Mouse (Mus musculus) embryonic facial prominence, embryonic 13.5 days (tissue): ENCODE data around the gene Olfr1395. TPM values are rescaled to one million over a fixed set of nuclear protein-coding genes. Genes with fewer than 3 reads are reported as not detected.

Experiments
- ATAC-seq: fragments of 200-750 bp; cut with Nextera tagmentation; 2 replicates; pipeline ENCODE4 v1.8.0; 2017; ENCODE audit warnings: low read depth; ENCODE audit not compliant: insufficient number of reproducible peaks, insufficient read depth, low FRiP score, low TSS enrichment
- H3K27ac ChIP-seq: fragments of 300-500 bp; sonication (generic); 2 replicates; pipeline ENCODE4 v1.5.1; 2015; ENCODE audit warnings: moderate library complexity, mild to moderate bottlenecking, inconsistent platforms
- H3K27me3 ChIP-seq: fragments of 300-500 bp; sonication (generic); 2 replicates; pipeline ENCODE4 v1.6.1; 2015; ENCODE audit warnings: mild to moderate bottlenecking, inconsistent platforms
- H3K36me3 ChIP-seq: fragments of 300-500 bp; sonication (generic); 2 replicates; pipeline ENCODE4 v1.6.1; 2015; ENCODE audit warnings: mild to moderate bottlenecking, inconsistent platforms
- H3K4me1 ChIP-seq: fragments of 300-500 bp; sonication (generic); 2 replicates; pipeline ENCODE4 v1.6.1; 2015; ENCODE audit warnings: inconsistent platforms
- H3K4me2 ChIP-seq: fragments of 300-500 bp; sonication (generic); 2 replicates; pipeline ENCODE4 v1.6.1; 2015; ENCODE audit warnings: moderate library complexity, mild to moderate bottlenecking, inconsistent platforms
- H3K4me3 ChIP-seq: fragments of 300-500 bp; sonication (generic); 2 replicates; pipeline ENCODE4 v1.5.1; 2015; ENCODE audit warnings: mild to moderate bottlenecking, inconsistent platforms
- H3K9ac ChIP-seq: fragments of 300-500 bp; sonication (generic); 2 replicates; pipeline ENCODE4 v1.6.1; 2015; ENCODE audit warnings: mild to moderate bottlenecking, inconsistent platforms
- H3K9me3 ChIP-seq: fragments of 300-500 bp; sonication (generic); 2 replicates; pipeline ENCODE4 v1.6.1; 2016; ENCODE audit warnings: inconsistent platforms
- WGBS: fragments of 180-500 bp; shearing (Covaris S2); methylation state at CpG from one replicate; pipeline ENCODE4 v1.1.7; 2015; ENCODE audit warnings: mixed read lengths; 5-methylcytosine and 5-hydroxymethylcytosine counted together
- polyA plus RNA-seq: library from polyadenylated mRNA; unstranded; fragments of >200 nt; fragmentation: Nextera tagmentation; extraction: Ambion mirVana; gene quantifications from 2 replicates; pipeline ENCODE4 v1.2.1, GENCODE M21; 2015

Gene Olfr1395
- 0.08 TPM in 1 of 2 replicates, not detected in the other for polyA plus RNA-seq

GRCm38 (mm10) chr11:49141974-49142373 lies at the start of gene Olfr1395:
TSS of gene Olfr1395 (plus strand) at chr11:49142274.
- Histone ChIP-seq H3K27ac (no peak within 1 kb of the TSS), H3K4me1 (no peaks in the 10 kb centered on the region), H3K4me2 (no peak within 1 kb of the TSS), H3K9me3 (no peaks in the 10 kb centered on the region), H3K36me3 (no peaks in the 10 kb centered on the region), H3K4me3 (no peak within 1 kb of the TSS), H3K27me3 (no peaks in the 10 kb centered on the region), H3K9ac (no peak within 1 kb of the TSS)
- ATAC-seq: no peak
- WGBS: 84% methylated on average over 6 of the region's 6 CpGs

- Histone ChIP-seq H3K36me3 (no peaks in the 10 kb centered on the region), H3K27me3 (no peaks in the 10 kb centered on the region), H3K9ac (no peak overlapping the region), H3K4me1 (peaks cover 7% of the 10 kb centered on the region), H3K9me3 (no peaks in the 10 kb centered on the region), H3K27ac (no peak overlapping the region), H3K4me3 (no peak overlapping the region), H3K4me2 (no peak overlapping the region)
- WGBS: 88% methylated on average over 2 of the region's 2 CpGs
- no peak for ATAC-seq
Observed at GRCm38 (mm10) chr11:49092786-49093185, 49.3 kb upstream of the Olfr1395 start.

- Histone ChIP-seq H3K4me3 (no peak overlapping the region), H3K4me1 (no peaks in the 10 kb centered on the region), H3K36me3 (no peaks in the 10 kb centered on the region), H3K27ac (no peak overlapping the region), H3K27me3 (no peaks in the 10 kb centered on the region), H3K9ac (no peak overlapping the region), H3K4me2 (no peak overlapping the region), H3K9me3 (no peaks in the 10 kb centered on the region)
- WGBS: 85% methylated on average over 6 of the region's 6 CpGs
- no peak for ATAC-seq
Observed at GRCm38 (mm10) chr11:49093861-49094660, 48.0 kb upstream of the Olfr1395 start.

- Histone ChIP-seq H3K4me2 (no peak overlapping the region), H3K27me3 (no peaks in the 10 kb centered on the region), H3K9me3 (no peaks in the 10 kb centered on the region), H3K9ac (no peak overlapping the region), H3K4me3 (no peak overlapping the region), H3K27ac (no peak overlapping the region), H3K4me1 (no peaks in the 10 kb centered on the region), H3K36me3 (no peaks in the 10 kb centered on the region)
- ATAC-seq: no peak
- 84% methylated on average over 4 of the region's 4 CpGs for WGBS
Observed at GRCm38 (mm10) chr11:49095367-49095766, 46.7 kb upstream of the Olfr1395 start.

- H3K36me3 ChIP-seq: no peaks in the 10 kb centered on the region
- H3K4me1 ChIP-seq: 0 out of 2 replicates have a peak, but pooled peaks cover 3% of the 10 kb centered on the region
- 82% methylated on average over 3 of the region's 3 CpGs for WGBS
- no peak overlapping the region for H3K4me2 ChIP-seq
- no peaks in the 10 kb centered on the region for H3K27me3 ChIP-seq
- no peak overlapping the region for H3K4me3 ChIP-seq
- H3K9ac ChIP-seq: no peak overlapping the region
- no peak for ATAC-seq
- H3K27ac ChIP-seq: no peak overlapping the region
- no peaks in the 10 kb centered on the region for H3K9me3 ChIP-seq
Observed at GRCm38 (mm10) chr11:49100409-49100808, 41.7 kb upstream of the Olfr1395 start.

- Histone ChIP-seq H3K4me2 (no peak overlapping the region), H3K27ac (no peak overlapping the region), H3K4me1 (0 out of 2 replicates have a peak, but pooled peaks cover 3% of the 10 kb centered on the region), H3K36me3 (no peaks in the 10 kb centered on the region), H3K4me3 (no peak overlapping the region), H3K27me3 (no peaks in the 10 kb centered on the region), H3K9me3 (no peaks in the 10 kb centered on the region), H3K9ac (no peak overlapping the region)
- no peak for ATAC-seq
- 42% methylated on average over 5 of the region's 5 CpGs for WGBS
Observed at GRCm38 (mm10) chr11:49101500-49101899, 40.6 kb upstream of the Olfr1395 start.

GRCm38 (mm10) chr11:49103047-49103693 lies 38.9 kb upstream of the Olfr1395 start:
- no peak for ATAC-seq
- no peaks in the 10 kb centered on the region for H3K27me3 ChIP-seq
- H3K9ac ChIP-seq: no peak overlapping the region
- WGBS: 14% methylated on average over 8 of the region's 8 CpGs
- no peaks in the 10 kb centered on the region for H3K9me3 ChIP-seq
- no peak overlapping the region for H3K4me3 ChIP-seq
- no peak overlapping the region for H3K27ac ChIP-seq
- H3K4me1 ChIP-seq: 0 out of 2 replicates have a peak, but pooled peaks cover 3% of the 10 kb centered on the region
- H3K36me3 ChIP-seq: no peaks in the 10 kb centered on the region
- H3K4me2 ChIP-seq: no peak overlapping the region; the same call in 1 of the 2 replicates

- H3K36me3 ChIP-seq: no peaks in the 10 kb centered on the region
- H3K4me1 ChIP-seq: 0 out of 2 replicates have a peak, but pooled peaks cover 3% of the 10 kb centered on the region
- no peak overlapping the region for H3K9ac ChIP-seq
- H3K27me3 ChIP-seq: no peaks in the 10 kb centered on the region
- H3K4me2 ChIP-seq: no peak overlapping the region
- H3K4me3 ChIP-seq: no peak overlapping the region
- no peak overlapping the region for H3K27ac ChIP-seq
- no peaks in the 10 kb centered on the region for H3K9me3 ChIP-seq
- ATAC-seq: no peak
- 80% methylated on average over 1 of the region's 1 CpGs for WGBS
Observed at GRCm38 (mm10) chr11:49105752-49106151, 36.3 kb upstream of the Olfr1395 start.

- Histone ChIP-seq H3K27ac (no peak overlapping the region), H3K9me3 (no peaks in the 10 kb centered on the region), H3K4me3 (no peak overlapping the region), H3K27me3 (no peaks in the 10 kb centered on the region), H3K9ac (no peak overlapping the region), H3K4me1 (0 out of 2 replicates have a peak, but pooled peaks cover 2% of the 10 kb centered on the region), H3K36me3 (no peaks in the 10 kb centered on the region), H3K4me2 (no peak overlapping the region)
- ATAC-seq: no peak
- 58% methylated on average over 10 of the region's 10 CpGs for WGBS
Observed at GRCm38 (mm10) chr11:49107650-49108537, 34.2 kb upstream of the Olfr1395 start.

GRCm38 (mm10) chr11:49108833-49109232 lies 33.2 kb upstream of the Olfr1395 start:
- H3K9me3 ChIP-seq: no peaks in the 10 kb centered on the region
- H3K27ac ChIP-seq: no peak overlapping the region
- 30% methylated on average over 1 of the region's 1 CpGs for WGBS
- H3K4me3 ChIP-seq: no peak overlapping the region
- no peak overlapping the region for H3K4me2 ChIP-seq
- no peaks in the 10 kb centered on the region for H3K36me3 ChIP-seq
- no peak overlapping the region for H3K9ac ChIP-seq
- no peaks in the 10 kb centered on the region for H3K4me1 ChIP-seq
- no peaks in the 10 kb centered on the region for H3K27me3 ChIP-seq
- ATAC-seq: no peak

- Histone ChIP-seq H3K9me3 (no peaks in the 10 kb centered on the region), H3K27me3 (no peaks in the 10 kb centered on the region), H3K9ac (no peak overlapping the region), H3K36me3 (no peaks in the 10 kb centered on the region), H3K4me2 (no peak overlapping the region), H3K4me1 (no peaks in the 10 kb centered on the region), H3K4me3 (no peak overlapping the region), H3K27ac (no peak overlapping the region)
- 76% methylated on average over 1 of the region's 1 CpGs for WGBS
- no peak for ATAC-seq
Observed at GRCm38 (mm10) chr11:49111000-49111399, 31.1 kb upstream of the Olfr1395 start.
